Mouse (Mus musculus): Measurements from ENCODE around the gene Rdm1. TPM values are rescaled to one million over a fixed set of nuclear protein-coding genes. Genes with fewer than 3 reads are reported as not detected.
"Not testable (repeated sequence)": the region's sequence is repeated elsewhere in the genome, so short reads cannot be mapped to it uniquely, and the experiment has no call there.

The Rdm1 gene
- polyA plus RNA-seq, 1 experiment from 2014 or later = 17.9 TPM

DNA sequence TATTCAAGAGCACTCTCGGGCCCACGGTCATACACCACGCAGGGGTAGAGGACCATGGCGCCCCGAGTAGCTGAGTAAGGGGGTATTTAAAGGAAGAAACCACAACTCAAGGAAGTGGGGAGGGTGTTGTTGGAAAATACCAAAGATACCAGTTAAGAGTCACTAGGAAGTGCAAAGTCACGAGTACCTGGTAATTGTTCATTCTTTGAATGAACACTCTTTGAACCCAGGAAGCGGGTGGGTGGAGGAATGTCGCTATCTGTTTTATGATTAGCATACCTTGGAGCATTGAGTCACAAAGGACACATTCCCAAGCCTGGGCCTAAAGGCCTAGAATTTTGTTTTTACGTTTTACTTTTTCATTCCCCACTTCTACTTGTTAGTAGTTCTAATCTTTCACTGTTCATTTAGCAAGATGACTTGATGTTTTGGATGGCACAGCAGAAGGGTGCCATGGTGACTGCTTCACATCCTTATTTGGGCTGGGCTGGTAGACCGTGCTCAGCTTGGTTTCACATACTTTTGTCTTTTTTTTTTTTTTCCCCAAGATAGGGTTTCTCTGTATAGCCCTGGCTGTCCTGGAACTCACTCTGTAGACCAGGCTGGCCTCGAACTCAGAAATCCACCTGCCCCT, 6.9 kb upstream of the Rdm1 start:
- H3K4me1 ChIP-seq (replicated peaks) = peaks cover 18% of the 10 kb centered on the region
- H3K4me2 ChIP-seq; H3K27ac ChIP-seq (replicated peaks); H3K9ac ChIP-seq; ATAC-seq (ENCODE audit: low FRiP score, low read depth); H3K4me3 ChIP-seq; H3K27me3 ChIP-seq; H3K36me3 ChIP-seq; H3K9me3 ChIP-seq: not testable (repeated sequence)
- 91% methylated on average over 11 of the region's 11 CpGs for WGBS

DNA sequence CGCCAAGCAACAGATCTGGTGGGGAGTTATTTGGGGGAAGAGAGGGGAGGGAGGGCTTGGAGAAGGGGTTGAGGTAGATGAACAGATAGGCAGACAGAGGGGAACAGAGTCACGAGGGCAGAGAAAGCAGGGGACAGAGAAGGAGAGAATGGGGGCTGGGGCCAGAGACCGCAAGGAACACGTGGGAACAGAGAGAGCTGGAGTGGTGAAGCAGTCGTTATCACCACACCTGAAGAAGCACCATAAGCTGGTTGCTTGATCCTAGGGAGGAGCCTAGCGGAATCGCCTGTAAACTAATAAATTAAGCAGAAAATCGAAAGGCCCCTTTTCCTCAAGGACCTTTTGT, 373 bp upstream of the Rdm1 start:
- H3K4me3 ChIP-seq = peak overlapping the region; percentile 50
- H3K27ac ChIP-seq (replicated peaks) = peak overlapping the region; percentile 82
- H3K27me3 ChIP-seq = no peaks in the 10 kb centered on the region
- no peaks in the 10 kb centered on the region for H3K9me3 ChIP-seq
- H3K4me2 ChIP-seq = peak overlapping the region; percentile 89
- H3K4me1 ChIP-seq (replicated peaks) = peaks cover 6% of the 10 kb centered on the region; the same call in 1 of the 2 replicates
- H3K36me3 ChIP-seq = no peaks in the 10 kb centered on the region
- 5% methylated on average over 8 of the region's 8 CpGs for WGBS
- ATAC-seq (ENCODE audit: low FRiP score, low read depth) = peak; percentile 60; the same call in 1 of the 2 replicates
- peak overlapping the region; percentile 50 for H3K9ac ChIP-seq

DNA sequence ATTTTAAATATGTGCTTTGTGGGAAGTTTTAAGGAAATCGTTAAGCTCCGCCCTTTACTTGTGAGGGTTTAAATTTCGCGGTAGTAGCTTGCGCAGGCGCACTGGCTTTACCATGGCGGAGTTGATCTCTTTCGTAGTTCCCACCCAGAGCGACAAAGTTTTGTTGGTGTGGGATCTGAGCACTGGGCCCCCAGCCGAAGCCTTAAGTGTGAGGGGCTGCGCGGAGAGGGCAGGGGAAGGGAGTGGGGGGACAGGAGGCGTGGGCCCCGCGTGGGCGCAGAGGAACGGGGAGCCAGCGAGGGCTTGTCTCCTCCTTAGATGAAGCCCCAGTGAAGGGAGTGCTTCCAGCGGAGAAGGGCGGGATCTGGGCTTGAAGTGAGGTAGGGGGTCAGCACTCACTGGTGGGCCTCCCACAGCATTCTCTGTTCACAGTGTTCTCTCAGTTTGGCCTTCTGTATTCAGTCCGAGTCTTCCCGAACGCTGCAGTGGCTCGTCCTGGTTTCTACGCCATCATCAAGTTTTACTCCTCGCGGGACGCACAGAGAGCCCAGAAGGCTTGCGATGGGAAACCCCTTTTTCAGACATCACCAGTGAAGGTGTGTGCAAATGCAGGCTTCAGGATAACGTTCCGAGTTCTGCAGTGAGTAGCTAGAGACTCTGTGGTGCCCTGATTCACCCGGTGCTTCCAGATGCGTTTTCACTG, 1.0 kb downstream of the Rdm1 start:
- Histone ChIP-seq H3K27me3 (no peaks in the 10 kb centered on the region), H3K4me2 (peak overlapping the region; percentile 89), H3K9ac (peak overlapping the region; percentile 49), H3K27ac (replicated peaks) (peak overlapping the region; percentile 84), H3K9me3 (no peaks in the 10 kb centered on the region), H3K4me3 (peak overlapping the region; percentile 50), H3K36me3 (no peaks in the 10 kb centered on the region), H3K4me1 (replicated peaks) (peaks cover 6% of the 10 kb centered on the region; the same call in 1 of the 2 replicates)
- peak; percentile 32 for ATAC-seq (ENCODE audit: low FRiP score, low read depth)
- under 1% methylated on average over 33 of the region's 33 CpGs for WGBS

DNA sequence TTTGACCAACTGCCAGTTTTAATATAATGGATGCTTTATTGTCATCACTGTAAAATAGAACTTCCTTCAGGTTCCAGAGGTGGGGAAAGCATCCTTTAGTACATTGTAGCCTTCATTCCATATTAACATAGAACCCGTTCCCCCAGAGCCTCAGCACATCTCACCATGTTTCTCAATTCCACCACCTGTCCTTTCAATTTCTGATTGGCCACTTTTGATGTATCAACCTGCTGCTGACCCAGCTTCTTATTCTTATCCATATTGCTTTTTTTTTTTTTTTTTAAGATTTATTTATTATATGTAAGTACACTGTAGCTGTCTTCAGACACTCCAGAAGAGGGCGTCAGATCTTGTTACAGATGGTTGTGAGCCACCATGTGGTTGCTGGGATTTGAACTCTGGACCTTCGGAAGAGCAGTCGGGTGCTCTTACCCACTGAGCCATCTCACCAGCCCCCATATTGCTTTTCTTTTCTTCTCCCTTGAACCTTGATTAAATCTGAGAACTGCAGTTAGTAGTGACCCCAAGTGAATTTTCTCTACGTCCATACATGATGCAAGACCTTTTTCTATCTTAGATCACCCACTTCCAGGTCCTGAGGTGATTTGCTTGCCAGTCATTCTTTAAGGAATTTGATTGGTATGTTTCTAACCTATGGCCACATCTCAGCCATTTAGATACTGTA, 1.9 kb downstream of the Rdm1 start:
- H3K36me3 ChIP-seq; H3K27me3 ChIP-seq; H3K4me1 ChIP-seq (replicated peaks); H3K4me3 ChIP-seq; H3K27ac ChIP-seq (replicated peaks); H3K9ac ChIP-seq; ATAC-seq (ENCODE audit: low FRiP score, low read depth); H3K9me3 ChIP-seq: not testable (repeated sequence)
- peak overlapping the region; percentile 89 for H3K4me2 ChIP-seq
- WGBS = 72% methylated on average over 4 of the region's 5 CpGs

DNA sequence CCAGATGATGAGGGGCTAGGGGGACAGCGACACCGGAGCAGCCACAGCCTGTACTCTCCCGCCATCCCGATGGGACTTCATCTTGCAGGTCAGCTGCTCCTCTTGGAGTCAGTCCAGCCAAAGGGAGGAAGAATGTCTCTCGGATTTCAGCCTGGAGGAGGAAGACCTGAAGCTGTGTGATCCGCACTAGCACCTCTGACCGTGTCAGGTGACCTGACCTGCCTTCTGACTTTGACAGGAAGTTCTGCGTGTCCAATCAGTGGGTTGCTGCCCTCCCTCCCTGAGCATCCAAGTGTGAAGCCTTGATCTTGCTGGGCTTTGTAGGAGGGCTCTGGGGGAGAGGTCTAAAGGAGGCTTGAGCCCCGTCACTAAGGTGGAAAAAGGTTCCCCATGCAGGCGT, 8.7 kb downstream of the Rdm1 start:
- no peak for ATAC-seq (ENCODE audit: low FRiP score, low read depth)

DNA sequence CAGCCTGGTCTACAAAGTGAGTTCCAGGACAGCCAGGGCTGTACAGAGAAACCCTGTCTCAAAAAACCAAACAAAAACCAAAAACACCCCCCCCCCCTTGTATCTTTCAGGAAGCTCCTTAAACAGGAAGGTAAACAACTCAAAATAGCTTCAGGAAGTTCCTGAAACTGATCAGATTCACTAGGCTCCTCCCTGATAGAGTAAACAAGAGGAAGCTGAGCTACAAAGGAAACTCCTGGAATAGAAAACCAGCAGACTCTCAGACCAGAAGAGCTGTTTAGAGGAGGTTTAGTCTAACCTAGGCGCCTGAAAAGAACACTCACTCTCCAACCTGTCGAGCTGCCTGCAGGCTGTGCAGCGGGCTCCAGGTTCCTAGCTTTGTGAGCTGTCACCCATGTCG, 12.8 kb downstream of the Rdm1 start:
- no peak for ATAC-seq (ENCODE audit: low FRiP score, low read depth)
- 92% methylated on average over 4 of the region's 4 CpGs for WGBS

More for the DNA sequence above, 8.7 kb downstream of the Rdm1 start:
- Histone ChIP-seq H3K4me2 (no peak overlapping the region), H3K36me3 (no peaks in the 10 kb centered on the region), H3K4me1 (replicated peaks) (no peaks in the 10 kb centered on the region), H3K9me3 (no peaks in the 10 kb centered on the region), H3K9ac (no peak overlapping the region), H3K27ac (replicated peaks) (no peak overlapping the region), H3K4me3 (no peak overlapping the region), H3K27me3 (no peaks in the 10 kb centered on the region)
- 85% methylated on average over 10 of the region's 10 CpGs for WGBS

DNA sequence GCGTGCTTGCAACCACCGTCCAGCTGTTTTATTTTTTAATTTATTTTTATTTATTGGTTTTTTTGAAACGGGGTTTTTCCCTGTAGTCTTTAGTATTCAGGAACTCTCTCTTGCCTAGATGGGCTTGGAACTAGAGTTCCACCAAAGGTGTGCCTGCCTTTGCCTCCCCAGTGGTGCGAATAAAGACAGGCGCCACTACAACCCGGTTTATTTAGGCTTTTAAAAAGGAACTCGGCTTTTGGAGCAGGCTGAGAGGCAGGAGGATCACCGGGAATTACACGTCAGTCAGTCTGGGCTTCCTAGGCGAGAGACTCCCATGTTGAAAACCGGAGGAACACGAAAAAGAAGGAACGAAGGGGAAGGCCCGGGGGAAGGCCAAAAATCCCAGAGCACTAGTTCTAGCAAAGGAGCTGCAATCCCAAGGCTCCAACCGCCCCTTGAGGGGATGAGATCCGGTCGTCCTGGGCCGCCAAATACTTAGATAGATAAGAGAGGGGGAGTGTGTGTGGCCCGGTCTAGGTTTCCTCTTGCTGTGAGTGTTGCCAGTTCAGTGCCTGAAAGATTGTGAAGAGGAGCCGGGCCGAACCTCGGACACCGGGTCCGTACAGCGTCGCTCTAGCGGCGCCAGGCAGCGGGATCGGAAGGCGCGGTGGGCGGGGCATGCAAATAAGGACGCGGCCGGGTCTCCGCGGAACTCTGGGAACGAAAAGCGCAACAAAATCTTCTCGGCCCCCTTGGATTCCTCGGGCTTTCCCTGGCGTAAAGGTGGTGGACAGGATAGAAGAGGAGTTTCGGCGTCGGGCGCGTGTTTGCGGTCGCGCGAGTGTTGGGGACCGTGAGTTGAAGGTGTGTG, 14.1 kb downstream of the Rdm1 start:
- peak overlapping the region; percentile 48 for H3K9ac ChIP-seq
- peak; percentile 81 for ATAC-seq (ENCODE audit: low FRiP score, low read depth)
- H3K4me1 ChIP-seq (replicated peaks); H3K36me3 ChIP-seq; H3K9me3 ChIP-seq; H3K27me3 ChIP-seq: not testable (repeated sequence)
- H3K27ac ChIP-seq (replicated peaks) = peak overlapping the region; percentile 87
- H3K4me3 ChIP-seq = peak overlapping the region; percentile 39
- 4% methylated on average over 53 of the region's 53 CpGs for WGBS
- peak overlapping the region; percentile 58 for H3K4me2 ChIP-seq

More for the DNA sequence above, 12.8 kb downstream of the Rdm1 start:
- H3K4me1 ChIP-seq (replicated peaks) = peaks cover 9% of the 10 kb centered on the region
- H3K27me3 ChIP-seq = no peaks in the 10 kb centered on the region
- H3K36me3 ChIP-seq = no peaks in the 10 kb centered on the region
- H3K4me2 ChIP-seq = no peak overlapping the region
- H3K4me3 ChIP-seq = no peak overlapping the region
- no peak overlapping the region for H3K27ac ChIP-seq (replicated peaks)
- H3K9me3 ChIP-seq = no peaks in the 10 kb centered on the region
- H3K9ac ChIP-seq = no peak overlapping the region

DNA sequence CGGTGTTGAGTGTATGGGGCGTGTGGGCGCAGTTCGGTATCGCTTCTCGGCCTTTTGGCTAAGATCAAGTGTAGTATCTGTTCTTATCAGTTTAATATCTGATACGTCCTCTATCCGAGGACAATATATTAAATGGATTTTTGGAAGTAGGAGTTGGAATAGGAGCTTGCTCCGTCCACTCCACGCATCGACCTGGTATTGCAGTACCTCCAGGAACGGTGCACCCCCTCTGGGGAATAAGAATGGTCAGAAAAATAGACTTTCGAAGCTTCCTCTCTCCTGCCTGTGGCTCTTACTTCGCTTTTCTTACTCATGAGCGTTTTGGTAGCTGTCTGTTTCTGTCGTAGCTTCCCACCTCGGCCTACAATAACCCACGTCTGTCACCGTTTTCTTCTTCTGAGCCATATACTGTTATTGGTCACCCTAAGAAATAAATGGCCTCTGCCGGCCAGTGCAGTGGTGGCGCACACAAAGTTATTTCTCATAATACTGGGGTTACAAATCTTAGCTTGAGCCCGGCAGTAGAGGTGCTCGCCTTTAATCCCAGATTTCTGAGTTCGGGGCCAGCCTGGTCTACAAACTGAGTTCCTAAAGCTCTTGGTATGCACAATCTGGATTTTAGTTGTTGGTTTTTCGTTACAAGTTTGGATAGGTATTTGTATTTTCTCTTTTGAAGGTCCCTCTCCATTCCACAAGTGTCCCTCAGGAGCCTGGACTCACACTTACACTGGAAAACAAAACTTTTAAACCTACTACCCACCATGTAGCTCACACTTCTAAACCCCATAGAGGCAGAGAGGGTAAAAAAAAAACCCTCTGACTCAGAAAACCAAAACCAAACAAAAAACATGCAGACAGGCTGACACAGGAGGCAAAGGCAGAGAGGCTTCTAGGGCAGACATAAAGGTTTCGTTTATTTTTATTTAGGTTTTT, 15.0 kb downstream of the Rdm1 start:
- H3K9ac ChIP-seq = peak overlapping the region; percentile 48
- not testable (repeated sequence) for H3K9me3 ChIP-seq, H3K27me3 ChIP-seq, H3K36me3 ChIP-seq
- ATAC-seq (ENCODE audit: low FRiP score, low read depth) = peak; percentile 88
- H3K27ac ChIP-seq (replicated peaks) = peak overlapping the region; percentile 87
- peaks cover 14% of the 10 kb centered on the region for H3K4me1 ChIP-seq (replicated peaks)
- 6% methylated on average over 13 of the region's 26 CpGs for WGBS
- peak overlapping the region; percentile 39 for H3K4me3 ChIP-seq
- H3K4me2 ChIP-seq = peak overlapping the region; percentile 58

DNA sequence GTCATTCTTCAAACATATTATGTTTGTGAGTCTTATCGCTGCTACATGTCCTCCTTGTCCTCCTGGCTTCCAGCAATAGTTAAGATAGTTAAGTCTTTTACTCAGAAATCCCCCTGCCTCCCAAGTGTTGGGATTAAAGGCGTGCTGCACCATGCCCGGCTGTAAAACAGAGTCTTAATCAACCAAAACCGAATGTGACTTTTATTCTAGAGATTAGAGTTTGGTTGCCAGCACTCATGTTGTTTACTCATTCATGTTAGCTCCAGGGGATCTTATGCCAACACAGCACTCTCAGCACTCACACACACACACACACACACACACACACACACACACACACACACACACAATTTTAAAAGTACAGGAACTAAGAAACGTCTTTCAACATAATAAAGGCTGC, 15.9 kb downstream of the Rdm1 start:
- H3K9ac ChIP-seq = no peak overlapping the region
- H3K36me3 ChIP-seq = no peaks in the 10 kb centered on the region
- no peak for ATAC-seq (ENCODE audit: low FRiP score, low read depth)
- 0 out of 2 replicates have a peak overlapping the region, but pooled peaks have one; percentile 77 for H3K27ac ChIP-seq (replicated peaks)
- WGBS = 46% methylated on average over 5 of the region's 5 CpGs
- peaks cover 14% of the 10 kb centered on the region for H3K4me1 ChIP-seq (replicated peaks)
- no peak overlapping the region for H3K4me3 ChIP-seq
- H3K9me3 ChIP-seq = no peaks in the 10 kb centered on the region
- H3K27me3 ChIP-seq = no peaks in the 10 kb centered on the region
- no peak overlapping the region for H3K4me2 ChIP-seq

DNA sequence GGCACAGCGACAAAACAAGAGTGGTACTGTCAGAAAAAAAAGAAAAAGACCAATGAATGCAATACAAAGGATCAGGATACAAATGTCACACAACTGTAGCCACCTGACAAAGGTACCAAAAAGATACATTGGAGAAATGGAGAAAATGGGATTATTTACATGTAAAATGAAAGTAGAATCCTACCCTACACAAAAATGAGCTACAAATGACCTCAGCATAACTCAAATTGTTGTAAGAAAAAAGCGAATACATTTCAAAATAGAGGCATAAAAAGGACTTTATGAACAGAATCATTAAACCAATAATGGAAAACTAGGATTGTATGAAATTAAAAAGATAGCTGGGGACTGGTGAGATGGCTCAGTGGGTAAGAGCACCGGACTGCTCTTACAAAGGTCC, 17.6 kb downstream of the Rdm1 start:
- Histone ChIP-seq H3K9ac (no peak overlapping the region), H3K9me3 (no peaks in the 10 kb centered on the region), H3K4me2 (no peak overlapping the region), H3K36me3 (no peaks in the 10 kb centered on the region), H3K4me1 (replicated peaks) (peaks cover 14% of the 10 kb centered on the region), H3K27ac (replicated peaks) (peak overlapping the region; percentile 75; the same call in 1 of the 2 replicates), H3K27me3 (no peaks in the 10 kb centered on the region), H3K4me3 (no peak overlapping the region)
- WGBS = 56% methylated on average over 3 of the region's 3 CpGs
- no peak for ATAC-seq (ENCODE audit: low FRiP score, low read depth)

DNA sequence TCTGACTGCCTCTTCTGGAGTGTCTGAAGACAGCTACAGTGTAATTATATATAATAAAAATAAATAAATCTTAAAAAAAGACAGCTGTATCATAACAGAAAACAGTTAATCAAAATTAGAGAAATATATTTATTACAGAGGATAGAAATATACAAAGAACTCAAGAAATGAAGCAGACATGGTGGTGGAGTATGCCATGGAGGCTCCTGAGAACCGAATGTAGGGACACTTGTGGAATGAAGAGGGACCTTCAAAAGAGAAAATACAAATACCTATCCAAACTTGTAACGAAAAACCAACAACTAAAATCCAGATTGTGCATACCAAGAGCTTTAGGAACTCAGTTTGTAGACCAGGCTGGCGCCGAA, 18.0 kb downstream of the Rdm1 start:
- not testable (repeated sequence) for H3K9ac ChIP-seq; ATAC-seq (ENCODE audit: low FRiP score, low read depth); H3K9me3 ChIP-seq; H3K27me3 ChIP-seq; H3K4me3 ChIP-seq; H3K4me2 ChIP-seq; H3K36me3 ChIP-seq
- H3K4me1 ChIP-seq (replicated peaks) = peaks cover 14% of the 10 kb centered on the region
- peak overlapping the region; percentile 75 for H3K27ac ChIP-seq (replicated peaks)
- WGBS = 5% methylated on average over 4 of the region's 4 CpGs
